Mouse (Mus musculus): ENCODE measurements around the gene Gm2a. TPM values are rescaled to one million over a fixed set of nuclear protein-coding genes. Genes with fewer than 3 reads are reported as not detected.

Gm2a gene
- polyA plus RNA-seq, 2 experiments, result 5.5 to 14.9 TPM

- Histone ChIP-seq H3K9ac (replicated peaks) (no peak overlapping the region), H3K4me1 (replicated peaks; ENCODE audit: control insufficient read depth in 2 of 2, insufficient read depth in 2 of 2, low read length in 1 of 2) (no peaks in the 10 kb centered on the region), H3K9me3 (ENCODE audit: control insufficient read depth, low read length) (no peaks in the 10 kb centered on the region), H3K36me3 (replicated peaks; ENCODE audit: control insufficient read depth, insufficient read depth, low read depth) (no peaks in the 10 kb centered on the region), H3K4me2 (ENCODE audit: low read depth) (no peak overlapping the region), H3K27ac (no peak overlapping the region), H3K4me3 (ENCODE audit: insufficient read depth in 1 of 2, low read depth in 2 of 2, low read length in 2 of 2) (no peak overlapping the region), H3K27me3 (ENCODE audit: control insufficient read depth, insufficient read depth, low read length) (no peaks in the 10 kb centered on the region)
- whole genome bisulfite sequencing (ENCODE audit: insufficient replicate concordance), result 64% methylated on average over 4 of the region's 4 CpGs
- no peak for TF ChIP-seq CTCF (IDR thresholded peaks at IDR 0.05; ENCODE audit: low read depth)
- DNase-seq (ENCODE audit: low read depth in 3 of 3, low spot score in 3 of 3) (no peak), ATAC-seq (ENCODE audit: insufficient read depth) (no peak)
These were observed 43.6 kb downstream of the Gm2a start for GRCm38 (mm10) chr11:55141502-55141901.

DNA sequence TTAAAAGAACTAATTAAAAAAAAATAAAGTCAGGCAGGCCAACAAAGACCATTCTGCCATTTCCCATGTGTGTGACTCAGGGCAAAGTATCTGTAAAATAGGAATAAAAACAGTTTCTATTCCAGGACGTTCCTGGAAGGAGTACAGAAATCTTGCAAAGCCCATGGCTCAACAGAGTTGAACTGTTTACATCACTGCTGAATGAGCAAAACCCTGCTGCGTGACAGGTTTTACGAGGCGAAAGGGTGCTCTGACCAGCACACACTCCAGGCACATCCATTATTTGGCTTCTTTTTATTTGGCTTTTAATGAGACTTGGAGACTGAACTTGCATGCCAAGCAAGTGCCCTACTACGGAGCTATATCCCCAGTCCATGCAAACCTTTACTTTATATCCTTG is 46.1 kb downstream of the Gm2a start:
- Histone ChIP-seq H3K9me3 (ENCODE audit: control insufficient read depth, low read length) (no peaks in the 10 kb centered on the region), H3K4me2 (ENCODE audit: low read depth) (no peak overlapping the region), H3K27ac (no peak overlapping the region), H3K9ac (replicated peaks) (no peak overlapping the region), H3K27me3 (ENCODE audit: control insufficient read depth, insufficient read depth, low read length) (no peaks in the 10 kb centered on the region), H3K36me3 (replicated peaks; ENCODE audit: control insufficient read depth, insufficient read depth, low read depth) (no peaks in the 10 kb centered on the region), H3K4me3 (ENCODE audit: insufficient read depth in 1 of 2, low read depth in 2 of 2, low read length in 2 of 2) (no peak overlapping the region), H3K4me1 (replicated peaks; ENCODE audit: control insufficient read depth in 2 of 2, insufficient read depth in 2 of 2, low read length in 1 of 2) (no peaks in the 10 kb centered on the region; a peak in 1 of 4 replicates)
- TF ChIP-seq EP300 (IDR thresholded peaks at IDR 0.05; ENCODE audit: low read depth) (no peak), CTCF (IDR thresholded peaks at IDR 0.05; ENCODE audit: low read depth) (no peak)
- DNase-seq (ENCODE audit: low read depth in 3 of 3, low spot score in 3 of 3) (no peak), ATAC-seq (ENCODE audit: insufficient read depth) (no peak)
- 65% methylated on average over 5 of the region's 5 CpGs for WGBS (ENCODE audit: insufficient replicate concordance)

GRCm38 (mm10) chr11:55146855-55147254 is 48.9 kb downstream of the Gm2a start:
- no peaks in the 10 kb centered on the region for H3K27me3 ChIP-seq (ENCODE audit: control insufficient read depth, insufficient read depth, low read length)
- 78% methylated on average over 1 of the region's 1 CpGs for WGBS (ENCODE audit: insufficient replicate concordance)
- no peaks in the 10 kb centered on the region; a peak in 1 of 4 replicates for H3K4me1 ChIP-seq (replicated peaks; ENCODE audit: control insufficient read depth in 2 of 2, insufficient read depth in 2 of 2, low read length in 1 of 2)
- ATAC-seq (ENCODE audit: insufficient read depth) (no peak), DNase-seq (ENCODE audit: low read depth in 3 of 3, low spot score in 3 of 3) (no peak)
- no peak for TF ChIP-seq CTCF (IDR thresholded peaks at IDR 0.05; ENCODE audit: low read depth)
- H3K9ac ChIP-seq (replicated peaks), result no peak overlapping the region
- no peak overlapping the region for H3K27ac ChIP-seq
- H3K4me3 ChIP-seq (ENCODE audit: insufficient read depth in 1 of 2, low read depth in 2 of 2, low read length in 2 of 2), result no peak overlapping the region
- H3K36me3 ChIP-seq (replicated peaks; ENCODE audit: control insufficient read depth, insufficient read depth, low read depth), result no peaks in the 10 kb centered on the region
- H3K9me3 ChIP-seq (ENCODE audit: control insufficient read depth, low read length), result no peaks in the 10 kb centered on the region
- H3K4me2 ChIP-seq (ENCODE audit: low read depth), result no peak overlapping the region

GRCm38 (mm10) chr11:55147423-55147822 is 49.5 kb downstream of the Gm2a start:
- ATAC-seq (ENCODE audit: insufficient read depth) (no peak), DNase-seq (ENCODE audit: low read depth in 3 of 3, low spot score in 3 of 3) (no peak)
- Histone ChIP-seq H3K27me3 (ENCODE audit: control insufficient read depth, insufficient read depth, low read length) (no peaks in the 10 kb centered on the region), H3K27ac (no peak overlapping the region), H3K4me3 (ENCODE audit: insufficient read depth in 1 of 2, low read depth in 2 of 2, low read length in 2 of 2) (no peak overlapping the region), H3K9me3 (ENCODE audit: control insufficient read depth, low read length) (no peaks in the 10 kb centered on the region), H3K9ac (replicated peaks) (no peak overlapping the region), H3K36me3 (replicated peaks; ENCODE audit: control insufficient read depth, insufficient read depth, low read depth) (no peaks in the 10 kb centered on the region), H3K4me2 (ENCODE audit: low read depth) (no peak overlapping the region), H3K4me1 (replicated peaks; ENCODE audit: control insufficient read depth in 2 of 2, insufficient read depth in 2 of 2, low read length in 1 of 2) (no peaks in the 10 kb centered on the region; a peak in 1 of 4 replicates)
- WGBS (ENCODE audit: insufficient replicate concordance), result 25% methylated on average over 6 of the region's 6 CpGs
- no peak for TF ChIP-seq CTCF (IDR thresholded peaks at IDR 0.05; ENCODE audit: low read depth)
- no peak for TF ChIP-seq EP300 (IDR thresholded peaks at IDR 0.05; ENCODE audit: low read depth)

- Histone ChIP-seq H3K4me3 (ENCODE audit: insufficient read depth in 1 of 2, low read depth in 2 of 2, low read length in 2 of 2) (no peak overlapping the region), H3K4me2 (ENCODE audit: low read depth) (no peak overlapping the region), H3K9me3 (ENCODE audit: control insufficient read depth, low read length) (no peaks in the 10 kb centered on the region), H3K4me1 (replicated peaks; ENCODE audit: control insufficient read depth in 2 of 2, insufficient read depth in 2 of 2, low read length in 1 of 2) (no peaks in the 10 kb centered on the region; a peak in 1 of 4 replicates), H3K27me3 (ENCODE audit: control insufficient read depth, insufficient read depth, low read length) (no peaks in the 10 kb centered on the region), H3K36me3 (replicated peaks; ENCODE audit: control insufficient read depth, insufficient read depth, low read depth) (no peaks in the 10 kb centered on the region), H3K9ac (replicated peaks) (no peak overlapping the region), H3K27ac (no peak overlapping the region)
- 40% methylated on average over 4 of the region's 4 CpGs for WGBS (ENCODE audit: insufficient replicate concordance)
- ATAC-seq (ENCODE audit: insufficient read depth) (no peak), DNase-seq (ENCODE audit: low read depth in 3 of 3, low spot score in 3 of 3) (no peak)
- TF ChIP-seq EP300 (IDR thresholded peaks at IDR 0.05; ENCODE audit: low read depth) (no peak), CTCF (IDR thresholded peaks at IDR 0.05; ENCODE audit: low read depth) (no peak)
These were observed 50.5 kb downstream of the Gm2a start for GRCm38 (mm10) chr11:55148461-55148860.
